Mouse (Mus musculus): ENCODE data around the gene Rab3a. TPM values are rescaled to one million over a fixed set of nuclear protein-coding genes. Genes with fewer than 3 reads are reported as not detected.
A peak's percentile ranks its signal among the peaks of the same experiment; 100 is the strongest.

The Rab3a gene
- polyA plus RNA-seq, 1 experiment: 1,054 TPM

DNA sequence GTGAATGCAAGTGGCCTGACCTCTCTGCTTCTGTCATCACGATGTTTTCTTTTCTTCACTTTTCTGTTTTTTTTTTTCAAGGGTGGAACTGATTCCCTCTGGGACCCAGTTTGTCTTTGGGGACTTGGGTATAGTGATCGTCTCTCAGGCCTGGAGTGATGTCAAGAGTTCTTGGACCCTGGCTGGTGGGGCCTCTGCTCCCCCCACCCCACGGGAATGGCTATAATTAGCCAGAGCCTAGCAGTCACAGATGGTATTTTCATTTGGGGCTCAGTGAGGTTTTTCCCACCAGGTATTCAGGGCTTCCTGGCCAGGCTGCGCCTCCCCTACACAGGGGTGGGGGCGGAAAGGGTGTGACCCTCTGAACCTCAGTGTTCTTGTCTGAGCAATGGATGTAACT, 12.8 kb upstream of the Rab3a start:
- no peak for DNase-seq (ENCODE audit: extremely low spot score in 1 of 2, low spot score in 1 of 2)

DNA sequence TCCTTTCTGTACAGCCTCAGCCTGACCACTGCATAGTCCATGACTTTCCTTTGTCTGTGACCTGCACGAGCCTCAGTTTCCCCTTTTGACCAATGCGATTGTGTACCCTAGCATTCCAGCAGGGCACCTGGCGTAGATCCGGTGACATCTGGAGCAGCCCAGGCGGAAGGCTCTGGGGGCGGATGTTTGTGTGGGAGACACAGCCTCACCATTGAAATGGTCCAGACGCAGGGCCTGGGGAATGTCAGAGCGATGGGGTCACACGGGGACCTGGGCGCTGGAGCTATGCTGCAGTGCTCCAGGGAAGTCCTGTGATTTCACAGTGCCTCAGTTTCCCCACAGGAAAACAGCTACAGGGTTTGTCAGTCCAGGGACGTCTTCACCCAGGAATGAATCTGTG, 12.3 kb upstream of the Rab3a start:
- no peak for DNase-seq (ENCODE audit: extremely low spot score in 1 of 2, low spot score in 1 of 2)

DNA sequence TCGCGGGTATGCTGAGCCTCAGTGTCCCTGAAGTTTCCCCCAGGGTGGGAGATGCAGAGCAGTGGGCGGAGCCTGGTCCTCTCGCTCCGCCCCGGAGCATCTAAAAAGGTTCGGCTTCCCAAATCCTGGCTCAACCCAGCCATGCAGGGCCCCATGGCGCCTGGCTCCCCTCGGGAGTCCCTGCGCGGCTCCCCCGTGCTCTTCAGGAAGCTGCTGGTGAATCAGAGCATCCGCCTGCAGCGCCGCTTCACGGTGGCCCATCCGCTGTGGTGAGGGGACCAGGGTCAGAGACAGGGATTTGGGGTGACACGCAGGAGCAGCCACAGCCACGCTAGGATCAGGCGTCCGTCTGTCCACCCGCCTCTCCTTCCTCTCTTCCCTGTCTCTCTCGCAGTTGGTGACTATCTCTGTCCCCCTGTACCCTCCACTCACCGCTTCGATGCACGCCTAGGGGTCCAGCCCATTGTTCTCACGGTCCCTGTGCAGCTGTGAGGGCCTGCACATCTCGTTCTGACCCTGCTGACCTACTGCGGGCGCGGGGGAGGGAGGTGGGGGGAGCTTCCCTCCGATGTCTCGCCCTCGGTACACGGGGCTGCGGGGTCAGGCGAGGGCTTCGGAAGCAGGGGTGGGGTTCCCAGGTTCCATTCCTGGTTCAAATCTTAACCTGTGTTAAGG, 11.4 kb upstream of the Rab3a start:
- no peak for DNase-seq (ENCODE audit: extremely low spot score in 1 of 2, low spot score in 1 of 2)

DNA sequence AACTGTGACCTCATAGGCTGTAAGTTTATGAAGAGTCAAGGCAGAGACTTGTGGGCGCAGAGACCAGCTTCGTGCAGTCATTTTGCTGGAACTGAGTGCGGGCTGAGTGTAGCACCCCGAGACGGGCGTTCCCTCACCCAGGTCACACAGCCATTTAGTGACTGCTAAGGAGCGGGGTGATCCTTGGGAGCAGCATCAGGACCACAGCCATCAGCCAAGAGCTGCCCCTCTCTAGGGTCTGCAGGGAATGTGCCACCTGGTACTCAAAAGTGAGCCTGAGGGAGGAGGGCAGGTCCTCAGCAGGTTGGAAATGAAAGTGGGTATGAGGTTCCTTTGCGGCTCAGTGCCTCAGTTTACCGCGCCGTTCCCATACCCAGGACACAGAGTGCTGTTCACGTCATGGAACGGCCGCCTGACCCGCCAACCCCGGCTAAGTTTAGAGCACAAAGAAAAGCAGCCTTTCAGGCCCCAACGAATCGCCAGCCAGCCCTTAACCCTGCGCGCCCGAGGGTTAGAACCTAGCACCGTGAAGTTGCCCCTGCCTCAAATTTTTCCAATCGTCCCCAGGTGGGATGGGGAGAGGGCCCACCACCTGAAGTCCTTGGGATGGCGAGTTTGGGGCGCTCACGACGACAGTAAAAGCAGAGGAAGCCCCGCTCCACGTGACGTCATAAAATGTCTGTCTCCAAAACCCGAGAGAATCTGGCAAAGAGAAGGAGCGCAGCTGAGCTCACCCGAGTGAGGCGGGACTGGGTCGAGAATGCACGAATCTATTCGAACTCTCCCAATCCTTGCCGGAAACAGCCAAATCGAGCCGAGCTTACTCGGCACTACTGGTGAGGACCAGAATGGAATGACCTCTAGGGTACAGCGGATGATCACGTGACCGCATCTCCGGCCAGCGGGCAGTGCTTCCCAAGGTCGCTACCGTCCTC, 10.6 kb upstream of the Rab3a start:
- no peak for DNase-seq (ENCODE audit: extremely low spot score in 1 of 2, low spot score in 1 of 2)

DNA sequence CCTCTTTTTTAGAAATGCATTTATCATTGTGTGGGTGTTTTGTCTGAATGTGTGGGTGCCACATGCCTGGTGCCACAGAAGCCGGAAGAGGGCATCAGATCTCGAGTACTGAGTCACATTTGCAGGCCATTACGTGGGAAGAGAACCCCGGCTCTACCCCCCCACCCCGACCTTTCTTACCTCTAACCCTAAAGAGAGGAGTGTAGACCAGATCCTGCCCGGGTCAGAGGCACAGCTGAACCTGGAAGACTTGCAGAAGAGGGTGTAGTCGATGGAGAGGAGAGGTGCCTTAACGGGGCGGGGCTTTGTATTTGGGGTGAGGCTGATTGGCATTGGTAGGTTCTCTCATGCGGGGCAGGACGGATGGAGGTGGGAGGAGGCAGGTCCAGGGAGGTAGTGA, 9.7 kb upstream of the Rab3a start:
- no peak for DNase-seq (ENCODE audit: extremely low spot score in 1 of 2, low spot score in 1 of 2)

DNA sequence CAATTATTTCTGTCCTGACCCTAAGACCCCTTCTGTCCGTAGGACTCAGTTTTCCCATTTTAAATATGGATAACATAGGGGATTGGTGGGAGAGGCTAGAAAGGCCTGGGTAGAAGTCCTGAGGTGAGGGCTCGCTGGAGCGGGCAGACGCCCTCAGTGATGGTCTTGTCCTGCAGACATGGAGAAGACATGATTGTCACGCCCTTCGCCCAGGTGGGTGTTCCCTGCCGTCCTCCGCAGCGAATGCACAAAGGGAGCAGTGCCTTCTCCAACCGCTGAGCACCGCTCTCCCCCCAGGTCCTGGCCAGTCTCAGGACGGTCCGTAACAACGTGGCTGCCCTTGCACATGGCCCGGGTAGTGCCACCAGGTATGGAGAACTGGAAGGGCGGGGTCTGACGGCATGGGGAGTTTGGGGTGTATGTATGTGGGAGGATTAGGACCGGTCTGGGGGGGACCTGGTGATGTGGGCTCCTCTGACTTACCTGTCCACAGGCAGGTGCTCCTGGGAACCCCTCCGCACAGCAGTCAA, 8.7 kb upstream of the Rab3a start:
- no peak for DNase-seq (ENCODE audit: extremely low spot score in 1 of 2, low spot score in 1 of 2)

DNA sequence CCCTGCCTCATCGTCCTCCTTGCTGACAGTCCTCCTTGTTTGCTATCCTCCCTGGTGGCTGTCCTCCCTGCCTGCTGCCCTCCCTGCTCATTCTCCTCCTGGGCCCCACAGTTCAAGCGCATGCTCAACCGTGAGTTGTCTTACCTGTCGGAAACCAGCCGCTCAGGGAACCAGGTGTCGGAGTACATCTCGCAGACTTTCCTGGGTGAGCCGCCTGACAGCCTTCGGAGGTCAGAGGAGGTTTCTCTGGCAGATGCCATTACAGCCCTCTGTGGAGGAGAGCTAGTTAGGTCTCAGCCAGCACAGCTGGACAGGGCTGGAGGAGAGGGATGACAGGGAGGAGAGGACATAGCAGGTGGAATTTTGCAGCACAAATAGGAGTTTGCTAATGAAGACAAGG, 7.8 kb upstream of the Rab3a start:
- no peak for DNase-seq (ENCODE audit: extremely low spot score in 1 of 2, low spot score in 1 of 2)

DNA sequence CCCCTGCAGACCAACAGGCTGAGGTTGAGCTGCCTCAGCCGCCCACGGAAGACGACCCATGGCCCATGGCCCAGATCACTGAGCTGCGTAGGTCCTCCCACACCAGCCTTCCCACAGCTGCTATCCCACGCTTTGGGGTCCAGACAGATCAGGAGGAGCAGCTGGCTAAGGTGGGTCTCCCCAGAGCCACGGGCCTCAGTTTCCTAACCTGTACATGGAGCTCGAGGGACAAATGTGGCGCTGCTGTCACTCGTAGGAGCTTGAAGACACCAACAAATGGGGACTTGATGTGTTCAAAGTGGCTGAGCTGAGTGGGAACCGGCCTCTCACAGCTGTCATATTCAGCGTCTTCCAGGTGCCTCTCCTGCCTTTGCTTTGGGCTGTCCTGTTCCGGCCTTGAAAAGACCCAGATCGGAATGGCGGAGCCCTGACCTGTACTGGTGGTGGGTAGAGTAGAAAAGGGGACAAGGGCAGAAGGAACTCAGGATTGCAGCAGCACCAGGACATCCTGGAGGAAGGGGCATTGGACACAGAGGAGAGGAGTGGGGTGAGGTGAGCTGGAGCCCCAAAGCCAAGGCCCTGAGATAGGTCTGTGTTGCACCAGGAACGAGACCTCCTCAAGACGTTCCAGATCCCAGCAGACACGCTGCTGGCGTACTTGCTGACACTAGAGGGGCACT, 7.1 kb upstream of the Rab3a start:
- no peak for DNase-seq (ENCODE audit: extremely low spot score in 1 of 2, low spot score in 1 of 2)

DNA sequence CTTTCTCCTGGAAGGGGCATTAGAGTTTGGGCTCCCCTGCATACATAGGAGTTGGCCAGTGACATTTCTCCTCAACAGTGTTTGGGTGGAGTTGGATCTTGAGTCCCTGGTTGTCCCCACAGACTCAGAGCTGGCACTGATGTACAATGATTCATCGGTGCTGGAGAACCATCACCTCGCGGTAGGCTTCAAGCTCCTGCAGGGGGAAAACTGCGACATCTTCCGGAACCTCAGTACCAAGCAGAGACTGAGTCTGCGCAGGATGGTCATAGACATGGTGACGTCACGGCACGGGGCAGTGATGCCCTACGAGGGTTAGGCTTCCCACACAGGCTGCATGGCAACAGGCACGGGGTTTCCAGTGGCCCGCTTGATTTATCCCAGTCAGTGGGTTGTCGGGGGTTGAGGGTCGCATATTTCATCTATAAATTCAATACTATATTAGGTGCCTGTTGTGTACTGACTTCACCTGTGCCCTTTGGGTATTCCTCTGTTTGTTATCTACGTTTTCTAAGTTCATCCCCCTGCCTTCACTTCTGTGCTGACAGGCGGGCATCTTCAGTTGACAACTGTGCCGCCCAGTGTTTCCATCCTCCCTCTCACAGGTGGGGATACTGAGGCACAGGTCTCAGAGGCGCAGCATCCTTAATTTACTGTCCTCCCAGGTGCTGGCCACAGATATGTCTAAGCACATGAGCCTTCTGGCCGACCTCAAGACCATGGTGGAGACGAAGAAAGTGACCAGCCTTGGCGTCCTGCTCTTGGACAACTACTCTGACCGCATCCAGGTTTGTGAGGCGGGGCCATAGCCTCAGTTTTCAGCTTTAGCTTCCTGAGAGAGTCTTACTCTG, 6.0 kb upstream of the Rab3a start:
- no peak for DNase-seq (ENCODE audit: extremely low spot score in 1 of 2, low spot score in 1 of 2)

DNA sequence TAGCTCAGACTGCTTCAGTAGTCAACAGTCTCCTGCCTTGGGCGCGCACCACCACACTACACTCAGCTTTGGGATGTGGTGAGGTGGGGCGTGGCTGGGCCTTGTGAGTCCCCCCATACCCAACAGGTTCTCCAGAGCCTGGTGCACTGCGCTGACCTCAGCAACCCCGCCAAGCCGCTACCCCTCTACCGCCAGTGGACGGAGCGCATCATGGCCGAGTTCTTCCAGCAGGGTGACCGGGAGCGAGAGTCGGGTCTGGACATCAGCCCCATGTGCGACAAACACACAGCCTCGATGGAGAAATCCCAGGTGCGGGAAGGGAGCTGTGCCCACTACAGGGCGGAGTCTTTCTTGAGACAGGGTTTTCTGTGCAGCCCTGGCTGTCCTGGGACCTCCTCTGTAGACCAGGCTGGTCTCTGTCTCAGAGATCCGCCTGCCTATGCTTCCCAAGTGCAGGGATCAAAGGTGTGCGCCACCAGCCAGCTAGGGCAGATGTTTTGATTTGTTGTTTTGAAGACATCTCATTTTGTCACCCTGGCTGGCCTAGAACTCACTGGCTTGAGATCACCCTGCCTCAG, 5.3 kb upstream of the Rab3a start:
- no peak for DNase-seq (ENCODE audit: extremely low spot score in 1 of 2, low spot score in 1 of 2)

DNA sequence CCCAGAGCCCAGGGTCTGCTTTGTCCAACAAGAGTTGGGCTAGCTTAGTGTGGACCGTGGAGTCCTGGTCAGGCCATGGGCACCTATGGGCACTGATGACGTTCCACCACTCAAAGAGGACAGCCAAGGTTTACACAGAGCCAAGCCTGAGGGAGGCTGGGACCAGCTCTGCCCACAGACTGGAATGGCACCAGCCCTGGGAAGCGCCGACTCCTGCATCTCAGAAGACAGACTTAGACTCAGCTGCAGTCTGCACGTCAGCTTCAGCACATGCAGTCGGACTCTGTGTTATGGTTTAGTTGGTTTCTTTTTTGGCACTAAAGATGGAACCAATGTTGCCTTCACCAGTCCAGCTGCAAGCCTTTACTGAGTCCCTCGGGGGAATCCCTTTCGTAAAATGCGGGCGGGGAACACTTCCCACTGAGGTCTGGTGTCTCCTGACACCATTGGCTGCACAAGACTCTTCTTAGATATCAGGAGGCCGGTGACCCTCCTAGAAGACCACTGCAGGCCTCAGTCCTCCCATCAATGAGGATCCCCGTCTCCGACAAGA, 4.3 kb upstream of the Rab3a start:
- DNase-seq (ENCODE audit: extremely low spot score in 1 of 2, low spot score in 1 of 2): no peak

DNA sequence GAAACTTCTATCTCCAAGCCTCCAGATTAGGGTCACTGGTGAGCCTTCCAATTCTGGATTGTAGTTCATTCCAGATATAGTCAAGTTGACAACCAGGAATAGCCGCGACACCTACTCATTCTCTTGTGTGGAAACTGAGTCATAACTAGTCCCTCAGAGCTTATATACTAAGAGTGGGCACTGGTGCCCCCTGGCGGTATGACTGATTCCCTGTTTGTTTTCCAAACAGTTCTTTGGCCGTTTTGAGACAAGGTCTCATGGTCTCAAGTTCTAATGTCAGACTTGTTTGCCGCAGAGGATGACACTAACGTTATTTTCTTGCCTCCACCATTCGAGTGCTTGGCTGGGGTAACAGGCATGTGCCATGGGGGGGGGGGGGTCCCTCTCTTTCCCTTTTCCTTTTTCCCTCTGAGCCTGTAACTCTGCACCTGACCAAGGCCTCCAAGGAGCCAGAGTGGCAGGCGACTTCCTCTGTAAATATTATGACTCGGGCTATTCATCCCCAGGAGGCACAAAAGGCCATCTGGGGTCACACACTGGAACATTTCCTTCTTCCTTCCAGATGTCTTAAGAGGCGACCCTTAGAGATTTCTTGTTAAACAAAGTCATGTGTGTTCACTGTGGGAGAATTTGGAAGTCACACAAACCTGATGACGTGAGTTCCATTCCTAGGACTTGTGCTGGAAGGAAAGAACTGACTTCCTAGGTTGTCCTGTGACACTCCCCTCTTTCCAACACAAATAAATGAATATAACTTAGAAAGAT, 2.3 kb upstream of the Rab3a start:
- peak in 1 of 2 experiments; percentile 92 for DNase-seq (ENCODE audit: extremely low spot score in 1 of 2, low spot score in 1 of 2)

DNA sequence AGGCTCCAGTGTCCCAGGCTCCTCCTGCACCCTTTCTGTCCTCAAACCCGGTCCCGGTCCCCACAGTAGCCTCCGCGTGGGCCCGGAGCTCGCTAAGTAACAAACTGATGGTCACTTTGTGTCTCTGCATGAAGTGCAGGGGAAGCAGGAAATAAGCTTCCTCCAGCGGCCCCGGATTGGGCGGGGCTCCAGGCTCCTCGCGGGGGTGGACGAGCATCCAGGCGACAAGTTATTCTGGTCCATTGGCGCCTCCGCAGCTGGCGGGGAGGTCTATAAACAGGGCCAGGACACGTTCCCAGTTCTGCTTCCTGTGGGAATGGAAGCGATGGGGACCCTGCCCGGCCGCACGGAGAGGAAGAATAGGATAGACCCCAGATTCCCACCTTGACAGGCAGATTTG, 1.3 kb upstream of the Rab3a start:
- DNase-seq (ENCODE audit: extremely low spot score in 1 of 2, low spot score in 1 of 2): peak; percentile 82 to 89

DNA sequence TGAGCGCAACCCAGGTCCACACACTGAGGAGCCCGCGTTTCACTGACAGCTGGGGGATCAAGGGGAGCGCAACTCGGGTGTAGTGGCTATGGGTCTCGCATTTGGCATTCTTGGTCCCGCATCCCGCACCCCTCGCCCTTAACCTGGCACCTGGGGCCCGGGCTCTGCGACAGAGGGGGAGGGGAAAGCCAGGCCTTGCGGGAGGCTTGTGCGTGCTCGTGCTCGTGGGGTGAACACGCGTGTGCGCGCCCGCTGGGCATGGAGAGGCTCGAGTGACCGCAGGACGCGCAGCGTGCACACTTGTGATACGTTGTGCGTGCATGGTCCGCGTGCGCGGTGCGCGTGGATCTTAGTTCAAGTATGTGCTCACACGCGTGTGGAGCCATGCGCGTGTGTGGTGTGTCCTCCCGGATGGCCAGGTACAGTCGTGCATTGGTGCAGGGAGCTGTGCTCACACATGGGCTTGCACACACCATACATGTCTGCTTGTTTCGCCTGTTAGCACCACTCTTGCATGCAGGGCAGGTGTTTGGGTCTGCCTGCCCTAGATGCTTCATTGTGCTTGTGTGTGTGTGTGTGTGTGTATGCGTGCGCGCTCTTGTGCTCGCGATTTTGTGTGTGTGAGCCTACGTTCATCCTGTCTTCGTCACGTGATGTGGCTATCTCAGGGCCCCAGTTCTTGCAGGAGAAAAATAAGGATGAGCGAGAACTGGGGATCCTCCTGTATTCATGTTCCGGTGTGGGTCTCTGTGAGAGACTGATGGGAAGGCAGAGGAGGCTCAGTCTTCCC, 587 bp downstream of the Rab3a start:
- peak in 1 of 2 experiments; percentile 81 for DNase-seq (ENCODE audit: extremely low spot score in 1 of 2, low spot score in 1 of 2)

DNA sequence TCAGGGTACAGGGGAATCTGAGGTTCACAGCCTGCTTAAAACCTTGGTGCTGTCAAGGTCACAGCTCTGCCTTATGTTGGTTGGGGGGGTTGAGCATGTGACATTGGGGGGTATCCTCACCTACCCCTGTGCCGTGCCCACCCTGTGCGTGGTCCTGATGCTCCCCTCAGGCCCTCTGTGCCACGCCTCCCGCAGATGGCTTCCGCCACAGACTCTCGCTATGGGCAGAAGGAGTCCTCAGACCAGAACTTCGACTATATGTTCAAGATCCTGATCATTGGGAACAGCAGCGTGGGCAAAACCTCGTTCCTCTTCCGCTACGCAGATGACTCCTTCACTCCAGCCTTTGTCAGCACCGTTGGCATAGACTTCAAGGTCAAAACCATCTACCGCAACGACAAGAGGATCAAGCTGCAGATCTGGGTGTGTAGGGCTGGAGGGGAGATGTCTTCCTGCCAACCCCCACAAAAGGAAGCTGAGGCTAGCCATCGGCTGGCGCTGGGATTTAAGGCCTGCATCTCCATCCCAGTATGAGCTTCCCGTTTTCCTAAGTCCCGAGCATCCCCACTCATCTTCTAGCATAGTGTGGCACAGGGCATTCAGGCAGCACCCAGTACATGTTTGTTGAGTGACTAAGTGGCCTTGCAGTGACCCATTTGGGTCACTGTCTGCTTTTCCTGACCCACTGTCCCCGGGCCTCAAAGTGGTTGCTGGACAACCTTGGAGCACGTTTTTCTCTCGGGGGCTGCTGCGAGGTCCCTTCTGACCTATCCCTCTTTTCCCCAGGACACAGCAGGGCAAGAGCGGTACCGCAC, 1.4 kb downstream of the Rab3a start:
- peak in 1 of 2 experiments; percentile 13 for DNase-seq (ENCODE audit: extremely low spot score in 1 of 2, low spot score in 1 of 2)

DNA sequence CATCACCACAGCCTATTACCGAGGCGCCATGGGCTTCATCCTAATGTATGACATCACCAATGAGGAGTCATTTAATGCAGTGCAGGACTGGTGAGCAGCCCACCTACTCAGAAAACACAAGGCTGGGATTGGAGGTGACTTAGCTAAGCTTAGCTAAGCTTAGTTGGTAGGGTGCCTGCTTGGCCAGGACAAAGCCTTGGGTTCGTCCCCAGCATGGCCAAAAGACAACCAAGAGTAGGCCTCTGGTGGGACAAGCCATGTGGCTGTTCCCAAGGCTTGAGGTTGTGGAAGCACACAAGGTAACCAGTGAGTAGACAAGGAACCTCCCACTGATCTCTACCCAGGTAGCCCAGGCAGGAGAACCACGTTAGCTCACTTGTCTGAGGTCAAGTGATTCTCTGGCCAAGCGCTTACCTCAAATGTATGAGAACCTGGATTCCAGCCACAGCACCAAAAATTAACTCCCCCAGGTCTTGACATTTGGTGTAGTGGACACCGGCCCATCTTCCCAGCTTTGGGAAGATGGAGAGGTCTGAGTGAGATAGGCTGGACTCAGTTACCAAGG, 2.1 kb downstream of the Rab3a start:
- peak in 1 of 2 experiments; percentile 7 for DNase-seq (ENCODE audit: extremely low spot score in 1 of 2, low spot score in 1 of 2)

Data from frontal cortex, adult 2 months (tissue).